Mouse (Mus musculus) right cerebral cortex, postnatal 36 days (tissue): ENCODE measurements at regions not wholly inside any gene's neighbourhood (a gene's known extent, or its start where the extent isn't known, plus 50 kb on each side); places are given as distances from the start of the nearest gene placed in this dataset.

ENCODE experiments used
- DNase-seq, 2 experiments: peaks; one replicate each; pipeline ENCODE4 v3.0.0; 2022; ENCODE audit warnings: low spot score in 2 of 2, mixed read lengths in 1 of 2

DNA sequence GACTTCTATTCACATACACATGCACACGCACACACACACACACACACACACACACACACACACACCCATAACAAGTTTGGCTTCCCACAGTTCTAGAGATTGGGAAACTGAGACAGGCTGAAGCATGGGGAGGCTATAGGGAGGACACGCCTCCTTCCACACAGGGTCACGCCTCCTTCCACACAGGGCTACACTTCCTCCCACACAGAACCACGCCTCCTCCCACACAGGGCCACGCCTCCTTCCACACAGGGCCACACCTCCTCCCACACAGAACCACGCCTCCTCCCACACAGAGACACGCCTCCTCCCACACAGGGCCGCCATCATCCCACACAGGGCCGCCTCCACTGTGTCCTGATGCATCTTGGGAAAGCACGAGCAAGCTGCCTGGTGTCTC is 401.9 kb upstream of the Kazn start:
- no peak for DNase-seq

DNA sequence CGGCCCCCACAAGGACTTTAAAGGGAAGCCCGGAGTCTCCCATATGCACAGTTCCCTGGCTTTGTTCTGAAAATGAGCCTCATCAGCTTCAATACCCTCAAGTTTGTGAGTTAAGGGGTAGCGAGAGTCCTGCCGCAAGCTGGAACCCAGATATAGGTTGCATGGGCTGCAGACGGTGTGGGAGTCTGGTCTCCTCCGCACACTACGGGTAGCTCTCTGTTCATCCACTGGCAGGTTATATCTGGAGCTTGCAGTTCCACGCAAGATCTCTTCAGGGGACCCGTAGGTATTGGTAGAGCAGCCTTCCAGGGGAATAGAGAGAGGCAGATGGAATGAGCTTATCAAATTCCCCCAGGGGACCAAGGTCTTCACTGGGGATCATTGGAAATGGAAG is 400.1 kb upstream of the Kazn start:
- DNase-seq = no peak

DNA sequence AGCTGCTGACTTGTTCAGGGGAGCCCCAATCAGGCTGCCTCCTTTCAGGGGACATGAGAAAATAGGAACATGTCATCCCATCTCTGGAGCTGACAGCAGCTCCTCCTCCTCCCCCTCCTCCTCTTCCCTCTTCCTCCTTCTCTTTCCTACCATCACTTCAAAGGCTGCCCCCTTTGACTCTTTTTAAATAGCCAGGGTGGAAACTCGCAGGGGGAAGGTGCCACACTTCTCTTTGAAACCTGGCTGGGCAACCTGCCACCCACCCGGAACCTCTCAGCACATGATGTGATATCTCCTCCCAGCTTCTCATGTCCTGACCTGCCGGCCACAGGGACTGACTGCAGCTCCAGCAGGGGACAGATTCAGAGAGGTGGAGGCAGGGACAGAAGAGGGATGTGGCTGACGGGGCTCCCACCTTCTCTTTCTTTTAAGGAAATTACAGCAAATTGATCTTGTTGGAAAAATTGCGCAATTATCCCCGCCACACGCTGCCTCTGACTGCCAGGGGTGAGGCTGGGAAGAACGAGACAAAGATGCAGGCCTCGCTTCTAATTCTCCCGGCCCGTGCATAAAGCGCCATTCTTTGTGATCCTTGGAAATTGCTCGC is 399.6 kb upstream of the Kazn start:
- no peak for DNase-seq

- DNase-seq = no peak
Measured at GRCm38 (mm10) chr4:142638057-142638456, 398.9 kb upstream of the Kazn start.

DNA sequence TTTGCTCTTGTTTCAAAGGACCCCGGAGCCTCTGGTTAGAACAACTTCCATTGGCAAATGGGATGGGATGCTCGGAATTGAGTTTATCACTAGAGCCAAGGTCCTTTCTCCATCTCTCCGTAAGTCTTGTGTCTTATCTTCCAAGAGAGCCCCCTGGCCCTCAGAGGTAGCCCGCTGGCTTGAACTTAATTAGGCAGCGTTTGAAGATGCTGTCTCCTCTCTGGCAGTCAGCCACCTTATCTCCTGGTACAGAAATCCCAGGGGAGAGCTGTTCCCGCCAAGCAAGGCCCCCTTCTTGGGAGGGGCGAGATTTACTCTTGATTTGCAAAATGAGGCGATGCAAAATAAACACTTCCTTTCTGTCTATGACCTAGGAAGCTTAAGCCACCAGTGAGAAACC is 395.2 kb upstream of the Kazn start:
- DNase-seq = no peak

GRCm38 (mm10) chr4:142633667-142634350 is 394.6 kb upstream of the Kazn start:
- peak in 1 of 2 experiments; percentile 30 for DNase-seq

DNA sequence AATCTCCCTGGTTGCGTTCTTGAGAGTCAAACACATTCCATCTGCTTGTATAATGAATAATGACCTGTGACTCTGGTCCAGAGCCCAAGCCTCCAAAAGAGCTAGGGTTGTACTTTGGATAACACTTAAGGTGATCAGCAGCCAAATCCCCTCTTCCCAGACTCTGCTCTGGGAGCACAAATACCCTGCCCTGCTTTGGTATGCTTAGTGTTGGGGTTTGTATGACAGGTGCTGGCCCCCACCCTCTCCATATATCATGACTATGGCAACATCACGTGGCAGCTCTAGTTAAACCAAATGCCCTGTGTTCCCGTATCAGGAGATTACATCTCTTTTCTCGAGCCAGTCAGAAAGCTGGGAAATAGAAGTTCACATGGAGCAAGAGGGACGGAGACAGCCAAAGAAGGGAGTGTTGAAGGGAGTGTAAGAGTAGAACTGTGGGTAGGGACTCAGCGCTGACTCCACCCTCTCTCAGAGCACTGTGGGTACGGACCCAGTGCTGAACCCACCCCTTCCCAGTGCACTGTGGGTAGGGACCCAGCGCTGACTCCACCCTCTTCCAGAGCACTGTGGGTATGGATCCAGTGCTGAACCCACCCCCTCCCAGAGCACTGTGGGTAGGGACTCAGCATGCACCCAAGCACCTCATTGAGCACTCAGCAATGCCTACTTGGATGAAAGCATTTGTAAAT is 387.4 kb upstream of the Kazn start:
- DNase-seq = no peak

DNA sequence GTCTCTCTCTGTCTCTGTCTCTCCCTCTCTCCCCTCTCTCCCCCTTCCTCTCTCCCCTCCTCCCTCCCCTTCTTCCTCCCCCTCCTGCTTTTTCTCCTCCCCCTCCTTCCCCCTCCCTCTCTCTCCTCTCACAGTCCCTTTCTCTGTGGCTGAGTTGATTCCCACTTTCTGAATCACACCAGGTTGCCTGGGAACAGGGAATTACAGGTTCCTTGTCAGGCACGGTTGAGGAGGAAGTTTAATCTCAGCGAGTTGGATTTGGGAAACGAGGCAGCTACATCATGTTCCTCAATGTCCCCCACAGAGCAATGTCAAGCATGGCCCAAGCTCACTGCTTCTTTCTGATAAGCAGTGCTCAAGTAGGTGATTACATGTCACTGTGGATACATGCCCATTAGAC is 386.3 kb upstream of the Kazn start:
- DNase-seq = no peak

GRCm38 (mm10) chr4:142622151-142622861 is 383.1 kb upstream of the Kazn start:
- no peak for DNase-seq

- DNase-seq = no peak
Measured at GRCm38 (mm10) chr4:142619396-142619795, 380.2 kb upstream of the Kazn start.

- no peak for DNase-seq
Measured at GRCm38 (mm10) chr4:142618770-142619169, 379.6 kb upstream of the Kazn start.

- no peak for DNase-seq
Measured at GRCm38 (mm10) chr4:142617676-142618075, 378.5 kb upstream of the Kazn start.

GRCm38 (mm10) chr4:142616901-142617300 is 377.7 kb upstream of the Kazn start:
- no peak for DNase-seq

- no peak for DNase-seq
Measured at GRCm38 (mm10) chr4:142605098-142605497, 365.9 kb upstream of the Kazn start.

DNA sequence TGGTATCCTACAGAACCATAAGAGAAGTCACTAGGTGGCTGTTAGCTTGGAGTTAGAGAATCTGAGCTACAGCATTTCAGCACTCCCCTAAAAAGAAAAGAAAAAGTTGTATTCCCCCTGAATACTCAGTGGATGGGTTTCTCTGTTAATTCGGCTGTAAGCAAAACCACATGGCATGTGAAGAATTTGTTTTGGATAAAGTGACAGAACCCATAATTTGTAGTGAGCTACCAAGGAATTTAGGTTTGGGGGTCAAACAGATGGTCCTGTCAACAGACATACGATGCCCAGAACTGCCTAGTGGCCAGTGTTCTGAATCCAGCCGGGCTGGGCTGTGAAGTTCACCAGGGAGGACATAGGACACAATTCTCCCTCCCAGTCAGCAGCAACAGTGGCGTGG is 358.0 kb upstream of the Kazn start:
- DNase-seq = no peak

GRCm38 (mm10) chr4:142589084-142589741 is 350.0 kb upstream of the Kazn start:
- DNase-seq = no peak

- DNase-seq = peak; percentile 7 to 8
Measured at GRCm38 (mm10) chr4:142588418-142589083, 349.4 kb upstream of the Kazn start.

- DNase-seq = no peak
Measured at GRCm38 (mm10) chr4:142587345-142588035, 348.3 kb upstream of the Kazn start.

GRCm38 (mm10) chr4:142578536-142578935 is 339.3 kb upstream of the Kazn start:
- no peak for DNase-seq

GRCm38 (mm10) chr4:142577519-142577918 is 338.3 kb upstream of the Kazn start:
- no peak for DNase-seq

GRCm38 (mm10) chr4:142574528-142574927 is 335.3 kb upstream of the Kazn start:
- no peak for DNase-seq
